Mouse (Mus musculus) kidney, adult 9 months (tissue): ENCODE measurements around the gene Pfdn5.

Source experiments
- DNase-seq: peaks from one replicate; pipeline ENCODE4 v3.0.0; 2022

The Pfdn5 gene

DNA sequence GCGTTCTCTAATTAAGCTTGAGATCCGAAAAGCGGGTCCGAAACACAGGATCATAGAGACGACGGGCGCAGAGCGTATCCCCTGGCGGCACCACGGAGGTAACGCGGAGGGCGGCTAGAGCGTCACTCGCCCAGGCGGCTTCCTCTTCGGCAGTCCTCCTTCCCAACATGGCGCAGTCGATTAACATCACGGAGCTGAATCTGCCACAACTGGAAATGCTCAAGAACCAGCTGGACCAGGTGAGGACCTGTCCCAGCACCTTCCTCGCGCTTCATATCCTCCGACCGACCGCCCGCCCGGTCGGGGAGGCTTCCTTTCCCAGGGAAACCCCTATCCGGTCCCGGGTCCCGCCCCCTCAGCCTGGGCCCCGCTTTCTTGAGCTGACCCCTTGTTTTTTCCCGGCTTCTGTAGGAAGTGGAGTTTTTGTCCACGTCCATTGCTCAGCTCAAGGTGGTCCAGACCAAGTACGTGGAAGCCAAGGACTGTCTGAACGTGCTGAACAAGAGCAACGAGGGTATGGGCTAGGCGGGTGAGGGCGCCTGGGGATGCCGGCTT, at the start of gene Pfdn5:
Gene Pfdn5 (plus strand): TSS at position 95 of the 555 bp plus-strand sequence.
- DNase-seq, result peak; percentile 89

DNA sequence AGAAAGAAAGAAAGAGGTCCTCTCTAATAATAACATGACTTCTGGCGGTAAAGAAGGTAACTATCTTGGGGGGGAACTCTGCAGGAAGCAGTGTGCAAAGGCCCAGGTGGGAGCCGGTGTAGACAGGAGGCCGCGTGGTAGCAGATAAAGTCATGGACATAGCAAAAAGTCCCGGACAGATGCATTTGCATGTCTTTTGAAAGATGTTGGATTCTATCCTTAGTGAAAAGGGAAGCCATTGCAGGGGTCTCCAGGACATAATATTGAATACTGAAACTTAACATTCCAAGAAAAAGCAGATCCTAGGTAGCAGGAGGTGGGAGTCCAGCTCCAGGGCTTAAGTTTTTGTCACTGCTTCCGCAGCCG, 47.2 kb upstream of the Pfdn5 start:
- no peak for DNase-seq

DNA sequence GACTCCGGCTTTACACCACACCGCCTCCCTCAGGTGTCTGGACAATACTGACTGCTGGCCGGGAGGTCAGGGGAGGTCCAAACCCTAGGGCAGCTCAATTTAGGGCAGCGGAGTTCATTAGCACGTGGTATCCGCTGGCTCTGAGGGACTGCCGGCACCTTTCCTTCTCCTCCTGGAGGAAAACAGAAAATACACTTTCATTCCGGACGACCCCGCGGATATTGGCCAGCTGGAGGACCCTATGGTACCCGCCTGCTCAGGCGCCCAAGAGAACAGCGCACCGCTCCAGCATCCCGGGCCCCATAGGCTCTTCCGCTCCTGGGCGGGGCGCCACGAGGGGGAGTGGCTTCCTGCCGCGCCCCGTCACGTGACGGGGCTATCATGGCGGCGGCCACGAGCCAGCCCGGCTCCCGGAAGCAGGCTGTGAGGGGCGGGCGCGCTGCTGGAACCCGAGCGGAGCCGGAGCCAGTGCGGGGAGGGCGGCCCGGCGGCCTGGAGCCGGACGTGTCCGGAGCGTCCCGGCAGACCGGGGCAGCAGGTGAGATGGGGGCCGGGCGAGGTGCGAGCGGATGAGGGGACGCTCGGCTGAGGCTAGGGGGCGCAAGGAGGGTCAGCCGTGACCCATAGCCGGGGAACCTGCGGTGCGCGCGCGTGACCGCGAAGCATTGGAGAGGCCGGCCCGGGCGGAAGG, 46.7 kb upstream of the Pfdn5 start, which contains the start of gene Mfsd5:
Gene Mfsd5 (plus strand): TSS at position 363 of the 691 bp plus-strand sequence.
- peak; percentile 83 for DNase-seq

DNA sequence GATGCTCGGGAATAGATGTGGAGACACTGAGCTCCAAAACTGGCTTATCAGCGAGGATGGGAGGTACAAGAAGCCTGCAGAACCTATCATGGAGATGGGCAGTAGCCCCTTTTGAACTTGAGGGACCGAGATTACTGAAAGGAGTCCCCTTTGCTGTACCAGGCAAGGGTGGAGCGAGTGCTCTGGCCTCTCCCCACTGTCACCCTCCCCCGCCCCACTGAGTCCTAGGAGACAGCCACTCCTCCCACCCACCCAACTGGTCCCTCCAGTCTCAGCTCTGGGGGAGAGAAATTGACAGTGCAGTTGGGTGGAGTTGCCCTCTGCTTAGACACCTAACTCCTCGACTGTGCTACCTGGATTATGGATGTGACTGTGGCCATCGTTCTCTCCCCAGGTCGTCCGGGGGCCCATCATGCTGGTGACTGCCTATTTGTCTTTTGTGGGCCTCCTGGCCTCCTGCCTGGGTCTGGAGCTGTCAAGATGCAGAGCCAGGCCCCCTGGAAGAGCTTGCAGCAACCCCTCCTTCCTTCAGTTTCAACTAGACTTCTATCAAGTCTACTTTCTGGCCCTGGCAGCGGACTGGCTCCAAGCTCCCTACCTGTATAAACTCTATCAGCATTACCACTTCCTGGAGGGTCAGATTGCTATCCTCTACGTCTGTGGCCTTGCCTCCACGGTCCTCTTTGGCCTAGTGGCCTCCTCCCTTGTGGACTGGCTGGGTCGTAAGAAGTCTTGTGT, 46.0 kb upstream of the Pfdn5 start:
- no peak for DNase-seq

DNA sequence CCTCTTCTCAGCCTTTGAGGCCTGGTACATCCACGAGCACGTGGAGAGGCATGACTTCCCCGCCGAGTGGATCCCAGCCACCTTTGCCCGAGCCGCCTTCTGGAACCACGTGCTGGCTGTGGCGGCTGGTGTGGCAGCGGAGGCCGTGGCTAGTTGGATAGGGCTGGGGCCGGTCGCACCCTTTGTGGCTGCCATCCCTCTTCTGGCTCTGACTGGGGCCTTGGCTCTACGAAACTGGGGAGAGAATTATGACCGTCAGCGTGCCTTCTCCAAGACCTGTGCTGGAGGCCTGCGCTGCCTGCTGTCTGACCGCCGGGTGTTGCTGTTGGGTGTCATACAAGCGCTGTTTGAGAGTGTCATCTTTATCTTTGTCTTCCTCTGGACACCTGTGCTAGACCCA, 45.3 kb upstream of the Pfdn5 start:
- DNase-seq, result no peak

DNA sequence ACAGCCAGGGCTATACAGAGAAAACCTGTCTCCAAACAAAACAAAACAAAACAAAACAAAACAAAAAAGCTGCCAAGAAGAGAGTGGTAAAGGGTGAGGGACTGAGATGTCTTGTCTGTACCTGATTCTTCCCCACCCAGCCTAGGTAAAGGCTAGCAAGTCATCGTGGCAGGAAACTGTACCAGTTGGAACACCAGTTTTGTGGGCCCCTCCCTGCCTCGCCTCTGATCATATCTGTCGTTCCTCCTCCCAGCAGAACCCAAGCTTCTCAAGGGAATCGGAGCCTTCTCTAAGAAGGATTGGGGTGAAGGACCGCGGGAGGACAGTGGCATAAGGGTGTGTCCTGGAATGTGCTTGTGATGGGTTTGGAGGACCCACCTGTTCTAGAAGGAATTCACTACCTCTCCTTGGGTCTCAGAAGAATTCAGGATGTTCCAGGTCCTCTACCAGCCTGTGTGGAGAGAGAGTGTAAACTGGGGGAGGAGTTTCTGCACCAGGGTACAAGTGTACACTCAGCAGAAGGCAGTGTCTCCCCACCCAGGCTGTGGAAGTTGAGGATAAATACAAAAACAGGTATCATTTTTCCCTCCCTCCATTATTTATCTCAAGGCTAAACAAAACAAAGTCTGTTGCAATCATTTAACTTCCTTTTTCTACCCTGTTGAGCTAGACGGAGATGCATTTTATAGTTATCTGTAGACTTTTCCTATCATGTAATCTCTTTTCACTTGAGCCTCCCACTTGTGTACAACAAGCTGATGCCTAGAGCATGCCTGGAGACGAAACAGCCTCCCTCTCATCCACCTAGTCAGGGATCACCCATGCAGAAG, 43.2 kb upstream of the Pfdn5 start:
- DNase-seq, result no peak

DNA sequence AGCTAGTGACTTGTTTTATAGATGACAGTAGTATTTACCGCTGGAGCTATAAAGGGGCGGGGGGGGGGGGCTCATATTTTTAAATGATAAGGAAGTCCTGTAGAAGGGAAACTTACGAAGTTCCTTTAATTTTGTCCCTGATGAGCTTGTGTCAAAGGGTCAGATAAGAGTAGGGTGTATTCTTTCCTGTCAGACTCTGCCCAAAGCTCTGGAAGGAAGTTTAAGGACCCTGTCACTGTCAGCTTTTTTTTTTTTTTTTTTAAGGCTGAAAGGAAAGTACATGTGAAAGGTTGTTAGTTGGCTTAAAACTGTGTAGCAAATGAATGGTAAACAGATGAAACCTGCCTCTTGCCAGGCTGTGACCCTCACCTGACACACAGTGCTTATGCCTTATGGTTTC, 42.3 kb upstream of the Pfdn5 start:
- DNase-seq, result no peak

DNA sequence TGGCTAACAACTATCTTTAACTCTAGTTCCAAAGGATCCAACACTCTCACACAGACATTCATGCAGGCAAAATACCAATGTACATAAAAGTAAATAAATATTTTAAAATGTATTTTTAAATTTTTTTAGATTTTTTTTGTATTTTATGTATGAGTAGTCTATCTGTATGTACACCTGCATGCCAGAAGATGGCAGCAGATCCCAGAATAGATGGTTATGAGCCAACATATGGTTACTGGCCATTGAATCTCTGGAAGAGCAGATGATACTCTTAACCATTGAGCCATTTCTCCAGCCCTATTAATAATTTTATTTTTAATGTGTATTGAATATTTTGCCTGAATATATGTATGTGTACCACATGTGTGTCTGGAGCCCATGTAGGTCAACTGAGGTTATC, 38.5 kb upstream of the Pfdn5 start:
- DNase-seq, result no peak

DNA sequence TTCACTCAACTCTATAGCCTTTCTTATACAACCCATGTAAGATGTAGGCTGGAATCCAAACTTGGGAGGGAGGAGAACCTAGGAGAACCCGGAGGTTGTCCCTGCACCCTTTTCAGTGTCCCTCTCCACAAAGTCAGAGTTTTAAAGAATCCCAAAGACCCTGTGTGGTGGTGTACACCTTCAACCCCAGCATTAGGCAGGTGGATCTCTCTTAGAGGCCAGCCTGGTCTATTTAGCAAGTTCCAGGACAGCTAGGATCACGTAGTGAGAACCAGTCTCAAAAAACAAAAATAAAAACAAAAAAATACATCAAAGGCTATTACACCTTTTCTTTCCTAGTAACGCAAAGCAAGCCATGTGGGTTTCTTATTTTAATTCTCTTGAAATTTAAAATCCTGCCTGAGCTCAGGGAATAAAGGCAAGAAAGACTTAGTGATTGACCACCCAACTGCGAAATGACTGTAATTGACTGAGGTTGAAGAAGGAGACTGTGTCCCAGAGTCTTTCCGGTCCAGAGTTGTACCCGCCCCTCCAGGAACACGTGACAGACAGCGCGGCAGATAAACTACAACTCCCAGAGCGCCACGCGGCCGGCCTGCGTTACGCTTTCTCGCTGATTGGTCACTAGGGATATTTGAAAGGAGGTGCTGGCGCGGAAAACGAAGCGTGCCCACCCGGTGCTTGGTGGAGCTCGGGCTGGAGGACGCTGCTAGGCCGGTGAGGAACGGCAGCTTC, 30.1 kb upstream of the Pfdn5 start, which contains the start of gene Espl1:
Gene Espl1 (plus strand): TSS at position 634 of the 735 bp plus-strand sequence.
- DNase-seq, result peak; percentile 96

DNA sequence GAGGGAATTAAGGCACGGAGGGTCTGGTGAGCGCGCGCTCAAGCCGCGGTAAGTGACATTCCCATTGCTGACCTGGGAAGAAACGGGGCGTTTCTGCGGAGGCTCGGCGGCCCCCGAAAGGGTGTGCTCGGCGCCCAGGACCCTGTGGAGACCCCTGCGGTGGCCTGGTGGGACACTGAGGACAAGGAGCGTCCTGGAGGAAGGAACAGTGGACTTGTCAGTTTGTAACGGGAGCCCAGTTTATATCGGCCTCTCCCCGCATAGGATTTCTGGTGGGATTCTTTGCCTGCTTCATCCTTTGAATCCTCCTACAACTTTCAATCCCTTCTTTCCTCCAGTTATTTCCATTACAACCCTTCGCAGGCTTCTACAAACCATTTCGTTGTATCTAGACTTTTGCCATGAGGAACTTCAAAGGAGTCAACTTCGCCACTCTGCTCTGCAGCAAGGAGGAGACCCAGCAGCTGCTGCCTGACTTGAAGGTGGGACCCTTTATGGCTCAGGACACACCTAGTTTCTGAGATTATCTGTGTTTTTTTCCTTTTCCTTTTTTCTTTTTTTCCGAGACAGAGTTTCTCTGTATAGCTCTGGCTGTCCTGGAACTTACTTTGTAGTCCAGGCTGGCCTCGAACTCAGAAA, 29.4 kb upstream of the Pfdn5 start:
- no peak for DNase-seq

DNA sequence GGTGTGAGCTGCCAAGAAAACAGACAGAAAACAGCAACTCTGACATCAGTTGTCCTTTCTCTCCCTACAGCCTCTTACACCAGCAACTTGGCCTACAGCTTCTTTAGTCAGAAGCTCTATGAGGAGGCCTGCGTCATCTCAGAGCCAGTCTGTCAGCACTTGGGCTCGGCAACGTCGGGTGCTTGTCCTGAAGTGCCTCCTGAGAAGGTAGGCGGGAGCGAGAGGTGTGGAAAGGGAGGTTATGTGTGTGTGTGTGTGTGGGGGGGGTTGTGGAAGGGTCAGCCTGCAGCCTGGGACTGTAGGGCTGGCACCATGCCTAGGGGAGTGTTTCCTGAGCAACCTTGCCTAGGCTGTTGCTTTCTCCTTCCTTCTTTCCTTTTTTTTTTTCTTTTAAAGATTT, 23.4 kb upstream of the Pfdn5 start:
- DNase-seq, result no peak

DNA sequence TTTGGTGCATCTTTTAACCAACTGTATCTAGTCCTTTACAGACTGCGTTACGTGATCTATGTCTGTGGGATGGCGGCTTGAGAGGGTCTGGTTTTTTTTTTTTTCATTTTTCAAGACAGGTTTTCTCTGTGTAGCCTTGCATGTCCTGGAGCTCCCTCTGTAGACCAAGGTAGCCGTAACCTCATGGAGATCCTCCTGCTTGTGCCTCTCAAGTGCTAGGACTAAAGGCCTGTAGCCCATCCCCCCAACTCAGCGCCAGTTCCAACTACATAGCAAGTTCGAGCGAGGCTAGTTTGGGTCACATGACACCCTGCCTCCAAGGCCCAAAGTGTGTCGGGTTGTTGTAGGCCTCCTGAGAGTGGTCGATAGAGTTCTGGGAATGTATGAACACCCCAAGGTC, 17.2 kb upstream of the Pfdn5 start:
- no peak for DNase-seq

DNA sequence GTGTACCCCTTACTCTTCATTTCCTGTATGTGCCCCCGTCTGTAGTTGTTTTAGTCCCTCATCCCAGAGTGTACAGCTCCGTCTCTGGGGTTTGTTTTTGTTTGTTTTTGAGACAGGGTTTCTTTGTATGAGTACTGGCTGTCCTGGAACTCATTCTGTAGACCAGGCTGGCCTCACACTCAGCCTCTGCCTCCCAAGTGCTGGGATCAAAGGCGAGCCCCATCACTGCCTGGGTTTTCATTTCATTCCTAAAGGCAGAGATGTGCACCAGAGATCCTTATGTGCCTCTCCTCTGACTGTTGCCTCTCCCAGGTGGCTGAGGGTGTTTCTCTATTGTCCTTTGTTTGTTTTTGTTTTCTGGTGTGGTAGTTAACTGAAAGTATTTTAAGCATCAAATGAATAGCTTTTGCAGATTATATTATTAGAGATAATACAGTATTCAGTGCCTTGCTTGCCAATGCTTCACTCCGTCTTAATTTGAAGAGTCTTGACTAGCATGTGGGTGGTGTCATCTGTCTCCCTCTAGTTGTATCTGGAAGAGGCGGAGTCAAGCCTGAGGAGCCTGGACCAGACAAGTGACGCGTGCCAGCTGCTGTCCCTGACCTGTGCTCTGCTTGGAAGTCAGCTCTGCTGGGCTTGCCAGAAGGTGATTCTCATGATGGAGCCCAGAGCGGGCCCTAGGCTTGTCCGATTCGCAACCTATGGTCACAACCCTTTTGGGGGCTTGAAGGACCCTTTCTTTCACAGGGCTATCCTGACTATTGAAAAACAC, 15.7 kb upstream of the Pfdn5 start:
- peak; percentile 48 for DNase-seq

DNA sequence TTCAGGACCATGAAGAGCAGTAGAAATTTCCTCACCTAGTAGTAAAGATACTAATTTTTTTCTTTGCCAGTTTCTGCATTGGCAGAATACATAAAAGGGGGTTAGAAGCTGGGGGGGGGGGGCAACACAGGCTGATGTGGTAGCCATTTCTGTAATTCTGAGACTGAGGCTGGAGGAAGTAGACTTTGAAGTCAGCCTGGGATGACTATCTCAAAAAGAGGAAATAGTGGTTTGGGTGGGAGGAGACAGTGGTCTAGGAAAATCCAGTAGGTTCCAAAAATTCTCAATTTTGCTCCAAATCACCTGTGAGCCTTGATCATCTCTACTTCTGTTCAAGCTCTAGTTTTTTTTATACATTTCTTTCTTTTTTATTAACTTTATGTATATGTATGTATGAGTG, 14.4 kb upstream of the Pfdn5 start:
- no peak for DNase-seq

DNA sequence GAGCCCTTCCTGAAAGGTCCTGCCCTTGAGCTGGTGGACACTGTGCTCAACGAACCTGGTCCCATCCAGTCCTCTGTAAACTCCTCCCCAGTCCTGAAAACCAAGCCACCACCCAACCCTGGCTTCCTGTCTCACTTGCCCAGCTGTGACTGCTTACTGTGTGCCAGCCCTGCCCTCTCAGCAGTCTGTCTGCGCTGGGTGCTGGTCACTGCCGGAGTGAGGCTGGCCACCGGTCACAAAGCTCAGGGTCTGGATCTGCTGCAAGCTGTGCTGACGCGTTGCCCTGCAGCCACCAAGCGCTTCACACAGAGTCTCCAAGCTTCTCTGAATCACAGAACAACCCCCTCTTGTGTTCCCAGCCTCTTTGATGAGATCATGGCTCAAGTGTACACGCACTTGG, 10.6 kb upstream of the Pfdn5 start:
- DNase-seq, result no peak

DNA sequence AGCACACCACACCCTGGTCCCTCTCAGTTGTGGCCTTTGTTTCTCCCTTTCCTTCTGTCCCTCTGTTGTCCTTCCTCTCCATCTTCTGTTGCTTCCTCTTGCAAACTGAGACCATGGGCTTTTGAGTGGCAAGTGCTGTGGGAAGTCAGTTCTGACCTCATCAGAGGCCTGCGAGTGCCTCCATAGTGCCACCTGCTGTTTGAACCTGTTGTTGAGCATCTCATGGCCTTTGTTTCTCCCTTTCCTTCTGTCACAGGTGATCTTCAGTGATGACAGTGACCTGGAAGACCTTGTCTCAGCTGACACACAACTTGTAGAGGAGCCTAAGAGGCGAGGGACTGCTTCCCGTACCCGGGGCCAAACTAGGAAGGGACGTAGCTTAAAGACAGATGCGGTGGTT, 9.7 kb upstream of the Pfdn5 start:
- DNase-seq, result peak; percentile 76

DNA sequence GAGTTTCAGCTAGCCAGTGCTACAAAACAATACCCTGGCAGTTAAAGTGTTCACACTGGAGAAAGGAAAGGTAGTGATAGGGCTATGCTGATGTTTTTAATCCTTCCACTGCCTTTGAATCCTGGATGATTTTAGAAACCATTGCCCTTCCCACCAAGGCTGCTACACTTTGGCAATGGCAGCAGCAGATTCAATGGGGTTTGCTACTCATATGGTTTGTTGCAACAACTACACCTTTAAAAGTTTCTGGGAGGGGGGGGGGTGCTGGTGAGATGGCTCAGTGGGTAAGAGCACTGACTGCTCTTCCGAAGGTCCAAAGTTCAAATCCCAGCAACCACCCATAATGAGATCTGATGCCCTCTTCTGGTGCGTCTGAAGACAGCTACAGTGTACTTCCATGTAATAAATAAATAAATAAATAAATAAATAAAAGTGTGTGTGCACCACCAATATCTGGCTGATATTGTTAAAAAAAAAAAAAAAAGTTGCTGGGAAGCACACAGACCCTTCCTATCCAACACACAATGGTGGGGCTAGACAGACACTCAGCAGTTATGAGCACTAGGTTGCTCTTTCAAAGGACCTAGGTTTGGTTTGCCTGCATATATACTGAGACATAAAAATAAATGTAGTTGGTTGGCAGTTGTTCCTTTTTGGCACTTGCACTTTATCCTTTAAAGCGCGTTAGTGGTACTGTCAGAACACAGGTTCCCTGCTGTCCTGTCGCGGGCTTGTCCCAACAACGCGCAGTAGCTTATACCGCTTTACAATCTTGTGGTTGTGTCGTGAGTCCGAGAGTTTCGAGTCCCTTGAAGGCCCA, 1.1 kb upstream of the Pfdn5 start:
- DNase-seq, result peak; percentile 64

DNA sequence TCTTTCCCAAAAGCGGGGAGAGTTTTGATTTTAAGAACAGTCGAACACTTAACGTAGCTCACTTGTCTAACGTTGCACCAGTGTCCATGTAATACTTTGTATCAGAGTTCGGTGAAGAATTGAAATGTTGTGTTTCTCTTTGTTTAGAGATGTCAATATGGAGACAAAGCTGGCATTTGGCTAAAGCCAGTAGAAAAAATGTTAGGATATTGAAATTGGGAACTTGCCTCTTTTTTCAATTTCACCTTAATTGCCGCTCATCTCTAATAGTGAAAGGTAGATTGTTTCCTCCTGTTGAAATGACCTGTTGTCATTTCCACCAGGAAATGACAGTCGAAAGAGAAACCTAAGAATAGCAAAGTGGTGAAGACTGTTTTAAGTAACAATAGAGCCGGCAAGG, 976 bp downstream of the Pfdn5 start:
- no peak for DNase-seq

DNA sequence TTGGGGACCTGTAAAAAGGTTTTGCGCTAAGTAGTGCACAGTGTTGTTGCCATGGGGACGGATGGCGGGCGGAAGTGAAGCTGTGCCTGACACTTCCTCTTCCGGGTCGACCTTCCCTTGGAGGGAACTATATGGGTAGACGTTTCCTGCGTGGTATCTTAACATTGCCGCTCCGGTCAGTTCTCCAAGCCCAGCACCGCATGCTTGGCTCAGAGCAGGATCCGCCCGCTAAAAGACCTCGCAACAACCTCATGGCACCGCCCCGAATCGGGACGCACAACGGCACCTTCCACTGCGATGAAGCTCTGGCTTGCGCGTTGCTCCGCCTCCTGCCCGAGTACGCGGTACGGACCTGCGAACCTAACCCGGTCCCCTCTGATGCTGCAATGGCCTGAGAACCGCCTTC, 5.7 kb downstream of the Pfdn5 start, which contains the start of gene Myg1:
Gene Myg1 (plus strand): TSS at position 100 of the 406 bp plus-strand sequence.
- peak; percentile 84 for DNase-seq

DNA sequence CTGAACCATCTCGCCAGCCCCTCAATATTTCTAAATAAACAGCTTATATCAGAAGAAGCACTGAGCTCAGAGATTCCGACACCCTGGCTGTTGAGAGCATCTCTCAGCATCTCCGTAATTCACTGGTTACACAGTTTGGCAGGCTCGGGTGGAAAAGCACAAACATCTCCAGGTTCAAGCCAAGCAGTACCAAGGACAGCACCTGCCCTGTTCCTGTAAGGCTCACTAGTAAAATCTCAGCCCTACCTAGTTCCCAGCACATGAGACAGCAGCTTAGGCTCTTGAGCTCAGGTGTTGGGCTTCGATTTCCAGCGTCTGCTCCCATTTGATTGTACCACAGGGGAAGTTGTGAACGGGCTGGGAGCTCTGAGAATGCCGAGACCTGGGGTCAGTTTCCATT, 9.3 kb downstream of the Pfdn5 start:
- DNase-seq, result no peak
